Mouse (Mus musculus) urinary bladder, postnatal 10 days (tissue): Measurements from ENCODE around the gene Hbp1.

ENCODE experiments used
- DNase-seq: peaks from one replicate; pipeline ENCODE4 v3.0.0; 2022; ENCODE audit warnings: low spot score

The Hbp1 gene

GRCm38 (mm10) chr12:31905696-31906551, 44.4 kb downstream of the Hbp1 start:
- no peak for DNase-seq

- DNase-seq: no peak
Observed at GRCm38 (mm10) chr12:31900391-31900914, 49.9 kb downstream of the Hbp1 start.

- no peak for DNase-seq
Observed at GRCm38 (mm10) chr12:31897456-31897855, 52.9 kb downstream of the Hbp1 start.

- no peak for DNase-seq
Observed at GRCm38 (mm10) chr12:31896986-31897385, 53.3 kb downstream of the Hbp1 start.

- no peak for DNase-seq
Observed at GRCm38 (mm10) chr12:31896295-31896694, 54.0 kb downstream of the Hbp1 start.

GRCm38 (mm10) chr12:31895888-31896287, 54.4 kb downstream of the Hbp1 start:
- no peak for DNase-seq

GRCm38 (mm10) chr12:31895095-31895734, 55.1 kb downstream of the Hbp1 start:
- DNase-seq: no peak

- no peak for DNase-seq
Observed at GRCm38 (mm10) chr12:31892771-31893170, 57.6 kb downstream of the Hbp1 start.

GRCm38 (mm10) chr12:31892079-31892478, 58.3 kb downstream of the Hbp1 start:
- DNase-seq: no peak

GRCm38 (mm10) chr12:31890685-31891084, 59.6 kb downstream of the Hbp1 start:
- DNase-seq: no peak

GRCm38 (mm10) chr12:31885844-31886606, 64.3 kb downstream of the Hbp1 start:
- no peak for DNase-seq

- DNase-seq: no peak
Observed at GRCm38 (mm10) chr12:31885084-31885483, 65.3 kb downstream of the Hbp1 start.

GRCm38 (mm10) chr12:31884365-31884764, 66.0 kb downstream of the Hbp1 start:
- DNase-seq: no peak

GRCm38 (mm10) chr12:31882736-31883135, 67.6 kb downstream of the Hbp1 start:
- DNase-seq: no peak

- DNase-seq: no peak
Observed at GRCm38 (mm10) chr12:31876775-31877174, 73.6 kb downstream of the Hbp1 start.
